In genomic region chr7:67797065-67797464, GRCm38 (mm10) we compare ENCODE assay signal across 21 mouse cellular contexts. TPM values are rescaled to one million over a fixed set of nuclear protein-coding genes. Genes with fewer than 3 reads are reported as not detected.
A peak's percentile ranks its signal among the peaks of the same experiment; 100 is the strongest.
DNase-seq lines count a peak whose midpoint lies in the region; ATAC-seq lines count a peak whose summit lies in the region.
"Had no signal": no experiment of that assay in that cellular context is flagged by ENCODE, and none has a peak within 500 bp of the region (broad histone marks: within the 10 kb centered on the region; RNA-seq: fewer than 3 reads in every experiment).

No protein-coding gene starts in this region.

- H3K9me3 ChIP-seq in heart, embryonic 13.5 days = no peaks in the 10 kb centered on the region
- H3K9me3 ChIP-seq: embryonic facial prominence, embryonic 15.5 days; forebrain, embryonic 12.5 days; liver, embryonic 15.5 days had no signal

- peaks cover 21% of the 10 kb centered on the region for H3K4me1 ChIP-seq in heart, embryonic 13.5 days
- H3K4me1 ChIP-seq: embryonic facial prominence, embryonic 15.5 days; forebrain, embryonic 12.5 days; liver, embryonic 15.5 days had no signal

- no peaks in the 10 kb centered on the region for H3K36me3 ChIP-seq in heart, embryonic 13.5 days
- H3K36me3 ChIP-seq: embryonic facial prominence, embryonic 15.5 days; forebrain, embryonic 12.5 days; liver, embryonic 15.5 days had no signal

- H3K9ac ChIP-seq in heart, embryonic 13.5 days = peak overlapping the region; percentile 70
- H3K9ac ChIP-seq: embryonic facial prominence, embryonic 15.5 days; forebrain, embryonic 12.5 days; liver, embryonic 15.5 days had no signal

- H3K27ac ChIP-seq in heart, embryonic 13.5 days (replicated peaks) = peak overlapping the region; percentile 80
- H3K27ac ChIP-seq: embryonic facial prominence, embryonic 15.5 days; forebrain, embryonic 12.5 days; hindbrain, postnatal 0 days; liver, embryonic 15.5 days had no signal

- peak overlapping the region; percentile 24 for H3K4me3 ChIP-seq in heart, embryonic 13.5 days
- H3K4me3 ChIP-seq: embryonic facial prominence, embryonic 15.5 days; forebrain, embryonic 12.5 days; liver, embryonic 15.5 days; myocyte had no signal

- DNase-seq in adrenal gland, adult 2 months = peak; percentile 29
- no peak for DNase-seq in adrenal gland, postnatal 4 days (ENCODE audit: low spot score in 2 of 2)
- no peak for DNase-seq in heart, adult 8-10 months (ENCODE audit: low spot score)
- peak; percentile 17 for DNase-seq in R1 (ENCODE audit: low read depth, low spot score)
- DNase-seq in mesoderm, embryonic 11.5 days (ENCODE audit: low read depth, low spot score) = peak; percentile 13
- no peak for DNase-seq in right cerebral cortex, adult 2 months (ENCODE audit: low spot score in 2 of 2)
- DNase-seq: adrenal gland, postnatal 25 days; cerebellum, adult 11-12 months; gastrocnemius, postnatal 14 days; kidney, adult 11 months; lung, postnatal 10 days; midbrain, embryonic 14.5 days; right cerebral cortex, postnatal 25 days had no signal

- H3K27me3 ChIP-seq in heart, embryonic 13.5 days (replicated peaks) = no peaks in the 10 kb centered on the region
- H3K27me3 ChIP-seq: liver, embryonic 15.5 days had no signal

- WGBS in heart, embryonic 13.5 days = 8% methylated on average over 8 of the region's 8 CpGs

- peak; percentile 55 for ATAC-seq in heart, embryonic 13.5 days (ENCODE audit: extremely low read depth, insufficient number of reproducible peaks, low FRiP score, low TSS enrichment)
- no peak for ATAC-seq in inflammation-experienced regulatory T-cells, adult 6 months
- ATAC-seq: hindbrain, postnatal 0 days had no signal

- H3K4me2 ChIP-seq in heart, embryonic 13.5 days = peak overlapping the region; percentile 62
- H3K4me2 ChIP-seq: embryonic facial prominence, embryonic 15.5 days; forebrain, embryonic 12.5 days; liver, embryonic 15.5 days had no signal

RNA-seq across cellular contexts. Expression of gene Synm, which starts 37.5 kb away (rescaled TPM):
- 10 to 100 TPM in 1 of 2 experiments, 1 to 10 TPM in 1; 8.2 to 17.8 TPM for total RNA-seq in adrenal gland, adult 2 months (2021)
- 3.6 and 5.1 TPM in 2 replicates for polyA plus RNA-seq in adrenal gland, adult 2 months (2012; rRNA removed)
- total RNA-seq in adrenal gland, postnatal 4 days (2021) = 1 to 10 TPM; 4.5 to 5.1 TPM
- polyA plus RNA-seq in heart, embryonic 13.5 days (2015; fragmentation: Nextera tagmentation; extraction: Ambion mirVana) = 2.8 and 3.4 TPM in 2 replicates
- 10 to 100 TPM in 1 of 4 experiments, 1 to 10 TPM in 3; 9.0 to 12.2 (median 9.9) TPM for total RNA-seq in heart, adult 8-10 months (2022)
- not detected for polyA plus RNA-seq in inflammation-experienced regulatory T-cells, adult 6 months (2017; shearing (Covaris generic))
- total RNA-seq: megakaryocyte progenitor cell, adult 5-6 weeks had no signal

Comparison
In these comparisons a context has a peak if more than half of its experiments do, and no peak if none do; other contexts are left out.
1. DNase-seq: peak in adrenal gland, adult 2 months (single experiment), R1 (single experiment) and mesoderm, embryonic 11.5 days (single experiment); none in adrenal gland, postnatal 4 days (0 of 2), heart, adult 8-10 months (single experiment) and right cerebral cortex, adult 2 months (0 of 2).